Mouse (Mus musculus) liver, embryonic 14.5 days (tissue): Measurements from ENCODE around the gene Pdzd3.

Experiments
- CTCF ChIP-seq: IDR thresholded peaks from 2 replicates; pipeline ENCODE4 v1.5.1; 2016; ENCODE audit warnings: antibody characterized with exemption, low read depth, control low read depth
- EP300 ChIP-seq: IDR thresholded peaks from 2 replicates; pipeline ENCODE4 v1.6.1; 2016; ENCODE audit warnings: antibody characterized with exemption, low read depth

GRCm38 (mm10) chr9:44207840-44208239 is 43.4 kb downstream of the Pdzd3 start:
- TF ChIP-seq CTCF (no peak), EP300 (no peak)
